Mouse (Mus musculus) liver (tissue): ENCODE results near the gene Trmt112.

ENCODE experiments used
- DNase-seq: peaks from one replicate; pipeline ENCODE4 v3.0.0-alpha.2; 2020; ENCODE audit warnings: mixed read lengths

Gene Trmt112

GRCm38 (mm10) chr19:6926559-6927255 is 17.2 kb downstream of the Trmt112 start:
- DNase-seq = no peak

GRCm38 (mm10) chr19:6928080-6928479 is 18.6 kb downstream of the Trmt112 start:
- DNase-seq = no peak

GRCm38 (mm10) chr19:6931002-6931401 is 21.5 kb downstream of the Trmt112 start:
- DNase-seq = no peak

- DNase-seq = no peak
These were observed 22.5 kb downstream of the Trmt112 start for GRCm38 (mm10) chr19:6932018-6932417.

- DNase-seq = no peak
These were observed 23.6 kb downstream of the Trmt112 start for GRCm38 (mm10) chr19:6933102-6933435.

GRCm38 (mm10) chr19:6933436-6934194 is 24.1 kb downstream of the Trmt112 start:
- no peak for DNase-seq

- no peak for DNase-seq
These were observed 24.9 kb downstream of the Trmt112 start, which contains the start of gene Kcnk4 for GRCm38 (mm10) chr19:6934195-6934977. Kcnk4 (minus strand) TSS chr19:6934515.

- no peak for DNase-seq
These were observed 26.8 kb downstream of the Trmt112 start for GRCm38 (mm10) chr19:6936299-6936698.

GRCm38 (mm10) chr19:6937541-6938465 is 28.3 kb downstream of the Trmt112 start:
- no peak for DNase-seq

- DNase-seq = no peak
These were observed 29.9 kb downstream of the Trmt112 start for GRCm38 (mm10) chr19:6939106-6940002.

- DNase-seq = no peak
These were observed 31.2 kb downstream of the Trmt112 start for GRCm38 (mm10) chr19:6940396-6941351.

- peak; percentile 96 for DNase-seq
These were observed 32.1 kb downstream of the Trmt112 start, which contains the start of gene Bad for GRCm38 (mm10) chr19:6941372-6942248. Bad (plus strand) TSS chr19:6941861.

- peak; percentile 97 for DNase-seq
These were observed 32.8 kb downstream of the Trmt112 start, which contains the start of gene Gpr137 for GRCm38 (mm10) chr19:6942249-6942691. Gpr137 (minus strand) TSS chr19:6942480.

- DNase-seq = no peak
These were observed 33.3 kb downstream of the Trmt112 start for GRCm38 (mm10) chr19:6942764-6943163.

- DNase-seq = no peak
These were observed 34.2 kb downstream of the Trmt112 start for GRCm38 (mm10) chr19:6943709-6944108.

GRCm38 (mm10) chr19:6947742-6948141 is 38.2 kb downstream of the Trmt112 start:
- no peak for DNase-seq

- DNase-seq = no peak
These were observed 38.7 kb downstream of the Trmt112 start for GRCm38 (mm10) chr19:6948186-6948585.

- DNase-seq = no peak
These were observed 40.0 kb downstream of the Trmt112 start for GRCm38 (mm10) chr19:6949532-6949931.

GRCm38 (mm10) chr19:6949951-6950350 is 40.5 kb downstream of the Trmt112 start:
- no peak for DNase-seq
